ENCODE assay signal across 10 mouse cellular contexts in genomic region chr14:121696429-121697118, GRCm38 (mm10).
DNase-seq lines count a peak whose midpoint lies in the region; ATAC-seq and TF ChIP-seq lines count a peak whose summit lies in the region.
"Had no signal": no experiment of that assay in that cellular context is flagged by ENCODE, and none has a peak within 500 bp of the region (broad histone marks: within the 10 kb centered on the region; RNA-seq: fewer than 3 reads in every experiment).

No protein-coding gene starts in this region.

- H3K4me2 ChIP-seq in forebrain, embryonic 12.5 days: peak overlapping the region; percentile 50; the same call in 1 of the 2 replicates
- H3K4me2 ChIP-seq in forebrain, embryonic 16.5 days (ENCODE audit: low read length): no peak overlapping the region
- peak overlapping the region; percentile 61 for H3K4me2 ChIP-seq in intestine, embryonic 15.5 days (replicated peaks)
- H3K4me2 ChIP-seq in neural tube, embryonic 15.5 days: peak overlapping the region; percentile 57

- peaks cover 22% of the 10 kb centered on the region for H3K4me1 ChIP-seq in forebrain, embryonic 12.5 days
- peaks cover 17% of the 10 kb centered on the region for H3K4me1 ChIP-seq in forebrain, embryonic 16.5 days (replicated peaks; ENCODE audit: control insufficient read depth, insufficient read depth, low read length)
- peaks cover 18% of the 10 kb centered on the region for H3K4me1 ChIP-seq in lung, adult 2 months (ENCODE audit: control insufficient read depth, insufficient read depth, low read length)
- peaks cover 29% of the 10 kb centered on the region for H3K4me1 ChIP-seq in intestine, embryonic 15.5 days (replicated peaks)
- peaks cover 33% of the 10 kb centered on the region for H3K4me1 ChIP-seq in neural tube, embryonic 15.5 days

- no peak overlapping the region for H3K27ac ChIP-seq in forebrain, embryonic 12.5 days
- no peak overlapping the region for H3K27ac ChIP-seq in forebrain, embryonic 16.5 days (ENCODE audit: low read length)
- H3K27ac ChIP-seq in intestine, embryonic 15.5 days: no peak overlapping the region
- no peak overlapping the region for H3K27ac ChIP-seq in neural tube, embryonic 15.5 days (replicated peaks)

- no peak for TF ChIP-seq POLR2A in lung, adult 2 months (IDR thresholded peaks at IDR 0.05; ENCODE audit: borderline replicate concordance, extremely low read depth, low read depth, low read length)

- no peak for DNase-seq in lung, adult 2 months
- DNase-seq in lung, postnatal 14 days: no peak
- DNase-seq in liver: no peak
- no peak for DNase-seq in left cerebral cortex, adult 11 months (ENCODE audit: low spot score)
- DNase-seq: cerebellum, adult 9-11 months; thymus, postnatal 4 days had no signal

- ATAC-seq in forebrain, embryonic 12.5 days (ENCODE audit: low FRiP score): no peak
- ATAC-seq in forebrain, embryonic 16.5 days: no peak
- ATAC-seq in intestine, embryonic 15.5 days: 0 out of 2 replicates have a peak, but pooled peaks have one; percentile 7
- no peak for ATAC-seq in neural tube, embryonic 15.5 days (ENCODE audit: low FRiP score)

- no peaks in the 10 kb centered on the region for H3K27me3 ChIP-seq in forebrain, embryonic 12.5 days
- no peaks in the 10 kb centered on the region for H3K27me3 ChIP-seq in forebrain, embryonic 16.5 days (replicated peaks; ENCODE audit: control insufficient read depth, insufficient read depth, low read length)
- no peaks in the 10 kb centered on the region for H3K27me3 ChIP-seq in intestine, embryonic 15.5 days (replicated peaks)
- no peaks in the 10 kb centered on the region for H3K27me3 ChIP-seq in neural tube, embryonic 15.5 days (replicated peaks)

- H3K4me3 ChIP-seq in forebrain, embryonic 12.5 days (replicated peaks): no peak overlapping the region
- H3K4me3 ChIP-seq in forebrain, embryonic 16.5 days (replicated peaks; ENCODE audit: low read length): no peak overlapping the region
- H3K4me3 ChIP-seq in lung, adult 2 months (replicated peaks; ENCODE audit: extremely low read depth, low read depth, low read length): peak overlapping the region; percentile 91
- H3K4me3 ChIP-seq in intestine, embryonic 15.5 days (replicated peaks): peak overlapping the region; percentile 40
- peak overlapping the region; percentile 31; the same call in 1 of the 2 replicates for H3K4me3 ChIP-seq in neural tube, embryonic 15.5 days (replicated peaks)

- no peak for TF ChIP-seq CTCF in lung, adult 2 months (IDR thresholded peaks at IDR 0.05; ENCODE audit: insufficient read depth, low read length)

- no peaks in the 10 kb centered on the region for H3K9me3 ChIP-seq in forebrain, embryonic 12.5 days
- no peaks in the 10 kb centered on the region for H3K9me3 ChIP-seq in forebrain, embryonic 16.5 days (ENCODE audit: control insufficient read depth, low read length)
- H3K9me3 ChIP-seq in intestine, embryonic 15.5 days: no peaks in the 10 kb centered on the region
- H3K9me3 ChIP-seq in neural tube, embryonic 15.5 days (replicated peaks): no peaks in the 10 kb centered on the region

- H3K36me3 ChIP-seq in forebrain, embryonic 12.5 days (replicated peaks): no peaks in the 10 kb centered on the region
- no peaks in the 10 kb centered on the region for H3K36me3 ChIP-seq in forebrain, embryonic 16.5 days (ENCODE audit: control insufficient read depth, insufficient read depth)
- no peaks in the 10 kb centered on the region for H3K36me3 ChIP-seq in intestine, embryonic 15.5 days
- H3K36me3 ChIP-seq in neural tube, embryonic 15.5 days: no peaks in the 10 kb centered on the region

- no peak overlapping the region for H3K9ac ChIP-seq in forebrain, embryonic 12.5 days
- no peak overlapping the region for H3K9ac ChIP-seq in forebrain, embryonic 16.5 days (replicated peaks; ENCODE audit: low read depth, low read length)
- H3K9ac ChIP-seq in intestine, embryonic 15.5 days: no peak overlapping the region
- H3K9ac ChIP-seq in neural tube, embryonic 15.5 days (replicated peaks): no peak overlapping the region

- 81% methylated on average over 8 of the region's 8 CpGs for WGBS in forebrain, embryonic 12.5 days
- WGBS in forebrain, embryonic 16.5 days: 80% methylated on average over 8 of the region's 8 CpGs
- WGBS in lung, adult 2 months: 20% methylated on average over 8 of the region's 8 CpGs
- 39% methylated on average over 8 of the region's 8 CpGs for WGBS in intestine, embryonic 15.5 days
- WGBS in neural tube, embryonic 15.5 days: 62% methylated on average over 8 of the region's 8 CpGs

Comparison
In these comparisons a context has a peak if more than half of its experiments do, and no peak if none do; other contexts are left out.
1. H3K4me3 ChIP-seq: peak in lung, adult 2 months (single experiment), intestine, embryonic 15.5 days (single experiment) and neural tube, embryonic 15.5 days (single experiment); none in forebrain, embryonic 12.5 days (single experiment) and forebrain, embryonic 16.5 days (single experiment).